Mouse (Mus musculus): ENCODE data around the gene Gm47955. TPM values are rescaled to one million over a fixed set of nuclear protein-coding genes. Genes with fewer than 3 reads are reported as not detected.

The Gm47955 gene
- polyA plus RNA-seq, 1 experiment from 2014 or later, result not detected

Other genes starting within 250 kb of the Gm47955 start
- gene Mff, start 235.4 kb upstream of the Gm47955 start, polyA plus RNA-seq (2015; fragmentation: Nextera tagmentation; extraction: Ambion mirVana), result 156 and 164 TPM in 2 replicates
- gene Tm4sf20, start 191.8 kb upstream of the Gm47955 start, polyA plus RNA-seq (2015; fragmentation: Nextera tagmentation; extraction: Ambion mirVana), result 1.2 TPM in 1 of 2 replicates, not detected in the other
- gene Gm47791, start 189.0 kb upstream of the Gm47955 start, polyA plus RNA-seq (2015; fragmentation: Nextera tagmentation; extraction: Ambion mirVana), result not detected in 2 replicates
- gene Agfg1, start 120.8 kb upstream of the Gm47955 start, polyA plus RNA-seq (2015; fragmentation: Nextera tagmentation; extraction: Ambion mirVana), result 39.0 and 44.7 TPM in 2 replicates
- 0.11 TPM in 1 of 2 replicates, not detected in the other for gene A030005L19Rik, start 47.0 kb upstream of the Gm47955 start, polyA plus RNA-seq (2015; fragmentation: Nextera tagmentation; extraction: Ambion mirVana)
- not detected in 2 replicates for gene A030014E15Rik, start 35.4 kb upstream of the Gm47955 start, polyA plus RNA-seq (2015; fragmentation: Nextera tagmentation; extraction: Ambion mirVana)
- gene Gm6217, start 28.9 kb upstream of the Gm47955 start, polyA plus RNA-seq (2015; fragmentation: Nextera tagmentation; extraction: Ambion mirVana), result not detected in 2 replicates
- gene A030003K21Rik, start 16.9 kb upstream of the Gm47955 start, polyA plus RNA-seq (2015; fragmentation: Nextera tagmentation; extraction: Ambion mirVana), result not detected in 2 replicates
- gene Gm7544, start 4.3 kb upstream of the Gm47955 start, polyA plus RNA-seq (2015; fragmentation: Nextera tagmentation; extraction: Ambion mirVana), result not detected in 2 replicates
- not detected in 2 replicates for gene Gm47959, start 40.3 kb downstream of the Gm47955 start, polyA plus RNA-seq (2015; fragmentation: Nextera tagmentation; extraction: Ambion mirVana)
- gene Slc19a3, start 78.2 kb downstream of the Gm47955 start, polyA plus RNA-seq (2015; fragmentation: Nextera tagmentation; extraction: Ambion mirVana), result 0.08 TPM in 1 of 2 replicates, not detected in the other
- not detected in 2 replicates for gene Krtap28-10, start 82.2 kb downstream of the Gm47955 start, polyA plus RNA-seq (2015; fragmentation: Nextera tagmentation; extraction: Ambion mirVana)
- not detected in 2 replicates for gene Gm47969, start 84.6 kb downstream of the Gm47955 start, polyA plus RNA-seq (2015; fragmentation: Nextera tagmentation; extraction: Ambion mirVana)
- not detected in 2 replicates for gene A030005K14Rik, start 99.1 kb downstream of the Gm47955 start, polyA plus RNA-seq (2015; fragmentation: Nextera tagmentation; extraction: Ambion mirVana)
- gene Krtap28-13, start 100.6 kb downstream of the Gm47955 start, polyA plus RNA-seq (2015; fragmentation: Nextera tagmentation; extraction: Ambion mirVana), result not detected in 2 replicates
- gene Ccl20, start 156.5 kb downstream of the Gm47955 start, polyA plus RNA-seq (2015; fragmentation: Nextera tagmentation; extraction: Ambion mirVana), result not detected in 2 replicates
- not detected in 2 replicates for gene Daw1, start 199.5 kb downstream of the Gm47955 start, polyA plus RNA-seq (2015; fragmentation: Nextera tagmentation; extraction: Ambion mirVana)

Data from liver, embryonic 16.5 days (tissue).